Mouse (Mus musculus): ENCODE data around the gene Exoc3.

Exoc3 gene

DNA sequence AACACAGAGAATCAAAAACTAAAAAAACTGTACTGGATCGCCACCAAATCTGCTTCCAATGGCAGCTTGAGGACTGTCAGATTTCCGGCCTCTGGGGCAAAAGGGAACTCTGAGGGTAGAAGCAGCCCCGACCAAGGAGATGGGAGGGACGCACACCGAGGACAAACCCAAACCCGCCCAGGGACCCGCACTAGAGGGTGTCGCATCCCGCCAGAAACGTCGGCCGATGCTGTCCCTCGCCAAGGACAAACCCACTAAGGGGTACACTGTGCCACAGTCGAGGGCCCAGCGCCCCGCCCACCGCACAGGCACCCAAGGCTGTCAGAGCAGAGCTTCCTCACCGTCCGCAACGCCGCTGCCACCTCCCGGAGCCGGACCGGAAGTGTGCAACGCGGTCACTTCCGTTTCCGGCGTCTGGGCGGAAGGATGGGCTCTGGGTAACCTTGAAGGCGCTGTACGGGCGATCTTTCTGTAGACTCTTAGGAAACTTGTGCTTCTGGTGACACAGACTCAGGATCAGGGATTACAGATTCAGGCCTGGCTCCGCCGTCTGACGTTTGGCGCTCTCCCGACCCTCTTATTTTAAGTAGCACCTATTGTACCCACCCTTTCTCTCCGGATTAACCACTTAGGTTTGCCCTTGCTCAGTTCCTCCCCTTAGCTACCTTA is at the start of gene Exoc3:
TSS of gene Exoc3 (minus strand) at position 416 of the 669 bp plus-strand sequence.
- peak; percentile 90 for DNase-seq

DNA sequence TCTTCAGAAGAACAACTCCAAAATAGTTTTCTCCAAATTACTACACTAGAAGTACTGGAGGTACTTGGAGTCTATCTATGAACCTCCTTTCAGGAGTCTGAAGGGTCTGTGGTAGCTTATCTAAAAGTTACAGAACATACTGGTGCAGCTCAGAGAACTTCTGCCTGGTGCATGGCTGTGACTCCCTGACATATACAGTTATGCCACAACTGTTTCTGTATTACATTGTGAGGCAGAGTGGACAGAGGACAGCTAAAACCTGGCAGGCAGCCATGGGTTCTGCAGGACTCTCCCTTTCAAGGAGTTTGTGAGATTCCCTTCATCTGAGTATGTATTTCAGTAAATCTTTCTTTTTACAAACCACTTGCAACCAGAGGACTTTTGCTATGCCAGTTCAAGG is 38.0 kb upstream of the Exoc3 start:
- DNase-seq = no peak

DNA sequence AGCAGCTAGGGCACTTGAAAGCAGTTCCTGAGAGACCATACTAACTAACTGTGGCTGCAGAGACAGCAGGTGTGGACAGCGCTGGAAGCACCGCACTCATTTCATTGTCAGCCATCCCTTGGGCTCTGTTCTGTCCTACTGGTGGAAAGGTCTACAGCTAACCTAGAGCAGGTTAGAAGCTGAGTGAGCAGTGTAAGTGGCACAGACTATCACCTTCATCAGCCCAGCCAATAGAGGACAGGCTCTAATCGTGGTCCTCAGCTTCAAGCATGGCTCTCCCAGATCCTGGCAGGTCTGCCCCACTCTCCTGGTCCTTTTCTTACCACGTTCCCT is 37.3 kb upstream of the Exoc3 start:
- no peak for DNase-seq

DNA sequence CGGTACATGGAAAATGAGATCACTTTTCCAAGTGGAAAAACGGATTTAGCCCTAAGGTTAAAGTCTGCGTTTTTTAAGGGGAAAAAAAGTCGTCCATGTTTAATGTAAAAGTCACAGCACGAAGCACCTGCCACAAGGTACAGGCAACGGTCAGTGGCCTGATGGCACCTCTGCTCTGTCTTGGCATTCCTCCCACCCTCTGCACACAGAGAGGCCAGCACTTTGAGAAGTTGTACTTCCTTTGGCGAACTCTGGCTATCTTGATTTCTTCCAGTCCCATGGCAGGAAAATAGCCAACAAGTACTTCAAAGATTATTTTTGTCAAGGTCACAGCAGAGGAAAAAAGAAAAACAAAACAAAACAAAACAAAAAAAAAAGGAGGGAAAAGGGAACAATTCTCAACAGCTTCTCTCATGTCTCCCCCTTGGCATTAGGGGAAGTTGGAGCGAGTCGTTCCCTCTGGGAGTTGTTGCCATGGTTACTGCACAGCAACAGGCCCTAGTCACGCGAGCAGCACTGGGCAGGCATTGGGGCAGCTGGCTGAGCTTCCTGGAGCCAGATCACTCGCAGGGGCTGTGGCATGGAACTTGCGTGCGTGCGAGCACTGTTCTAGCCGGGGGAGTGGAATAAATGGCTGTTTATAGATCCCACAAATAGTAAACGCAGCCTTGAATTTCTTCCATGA is 36.8 kb upstream of the Exoc3 start:
- peak; percentile 59 for DNase-seq

DNA sequence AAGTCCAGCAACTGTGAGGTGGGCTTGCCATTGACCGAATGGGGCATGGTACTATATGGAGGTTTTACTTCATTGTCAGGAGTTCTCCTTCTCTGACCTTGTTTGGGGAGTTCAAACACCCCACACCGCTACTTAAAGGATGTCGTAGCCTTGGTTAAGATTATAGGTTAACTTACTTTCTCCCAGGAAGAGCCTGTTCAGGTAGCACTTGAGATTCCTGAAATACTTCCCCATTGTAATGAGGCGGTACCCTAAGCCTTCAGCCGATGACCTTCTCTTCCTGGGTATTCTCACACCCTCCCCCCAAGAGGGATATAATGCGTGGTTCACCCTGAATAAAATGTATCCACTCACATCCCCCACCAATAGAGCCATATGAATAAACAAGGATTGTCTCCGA is 29.0 kb upstream of the Exoc3 start:
- DNase-seq = no peak

DNA sequence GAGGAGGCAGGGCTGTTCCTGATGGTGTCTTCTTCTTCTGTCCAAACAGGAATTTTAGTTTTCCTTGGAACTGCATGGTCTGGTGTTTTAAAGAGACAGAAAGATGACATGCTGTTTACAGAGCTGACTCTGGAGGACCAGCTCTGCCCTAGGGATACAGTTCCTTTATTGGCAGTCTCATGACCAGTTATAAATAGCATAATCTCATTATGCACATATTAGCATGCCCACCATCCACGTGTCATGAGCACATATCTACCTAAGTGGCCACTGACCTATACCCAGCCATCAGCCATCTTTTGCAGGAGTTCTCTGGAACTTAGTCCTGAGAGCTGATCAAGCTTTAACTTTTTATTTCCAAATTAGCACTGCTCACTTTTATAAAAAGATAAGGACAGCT is 12.1 kb upstream of the Exoc3 start:
- no peak for DNase-seq

DNA sequence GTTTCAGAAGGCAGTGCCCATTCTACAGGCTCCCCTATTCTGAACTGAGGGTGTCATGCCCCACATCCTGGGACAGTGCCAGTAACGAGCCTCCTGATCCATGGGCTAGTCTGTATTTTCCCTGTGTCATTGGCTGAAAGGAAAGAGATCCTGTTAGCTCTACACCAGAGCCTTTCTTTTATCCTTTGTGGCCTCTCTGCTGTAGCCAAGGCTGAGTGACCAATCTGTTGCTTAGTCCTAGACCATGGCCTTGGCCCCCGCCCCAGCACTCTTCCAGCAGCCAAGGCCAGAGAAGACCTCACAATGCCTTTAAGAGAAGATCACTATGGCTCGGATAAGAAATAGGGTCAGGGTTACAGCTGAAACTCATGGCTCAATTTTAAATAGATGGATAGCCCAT is 9.9 kb upstream of the Exoc3 start:
- no peak for DNase-seq

DNA sequence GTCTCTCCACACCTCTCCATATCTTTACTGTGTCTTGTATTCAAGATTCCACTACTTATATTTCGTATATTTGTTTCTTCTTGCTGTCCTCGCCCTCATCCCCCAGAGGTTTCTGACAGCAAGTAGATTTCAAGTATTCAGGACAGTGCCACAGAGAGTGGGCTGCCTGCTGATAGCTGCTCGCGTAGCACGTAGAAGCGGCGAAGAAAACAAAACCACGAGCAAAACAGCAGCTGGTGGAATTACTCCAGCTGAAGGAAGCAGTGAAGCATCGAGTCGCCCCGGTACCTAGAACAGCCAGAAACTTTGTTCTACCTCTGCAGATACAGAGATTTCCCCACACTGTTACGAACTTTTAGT is 434 bp upstream of the Exoc3 start:
- no peak for DNase-seq

DNA sequence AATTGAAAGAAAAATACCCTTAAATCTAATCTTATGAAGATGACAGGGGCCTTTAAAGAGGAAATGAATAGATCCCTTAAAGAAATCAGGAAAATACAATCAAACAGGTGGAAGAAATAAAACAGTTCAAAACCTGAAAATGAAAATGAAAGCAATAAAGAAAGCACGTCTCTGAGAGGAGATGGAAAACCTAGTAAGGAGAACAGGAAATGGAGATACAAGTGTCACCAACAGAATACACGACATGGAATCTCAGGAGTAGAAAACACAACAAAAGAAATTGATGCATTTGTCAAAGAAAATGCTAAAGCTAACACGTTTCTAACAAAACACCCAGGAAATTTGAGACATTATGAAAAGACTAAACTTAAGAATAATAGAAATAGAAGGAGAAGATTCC is 12.1 kb downstream of the Exoc3 start:
- no peak for DNase-seq

DNA sequence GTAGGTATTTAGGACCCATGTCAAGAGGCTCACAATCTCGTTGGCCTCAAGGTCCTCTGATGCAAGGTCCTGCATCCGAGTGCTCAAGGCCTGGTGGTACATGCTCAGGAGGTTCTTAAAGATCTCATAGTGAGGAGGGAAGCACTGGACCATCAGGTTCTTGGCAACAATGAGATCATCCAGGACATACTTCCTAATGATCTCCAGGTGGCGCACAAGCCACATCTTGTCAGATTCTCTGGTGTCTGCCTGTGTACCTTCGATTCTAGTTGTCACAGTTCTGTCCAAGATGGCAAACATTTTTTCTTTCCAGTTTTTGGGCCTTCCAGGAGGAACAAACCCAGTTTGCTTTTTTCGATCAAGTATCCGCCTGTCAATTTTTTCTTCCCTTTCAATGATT is 15.9 kb downstream of the Exoc3 start:
- DNase-seq = no peak

DNA sequence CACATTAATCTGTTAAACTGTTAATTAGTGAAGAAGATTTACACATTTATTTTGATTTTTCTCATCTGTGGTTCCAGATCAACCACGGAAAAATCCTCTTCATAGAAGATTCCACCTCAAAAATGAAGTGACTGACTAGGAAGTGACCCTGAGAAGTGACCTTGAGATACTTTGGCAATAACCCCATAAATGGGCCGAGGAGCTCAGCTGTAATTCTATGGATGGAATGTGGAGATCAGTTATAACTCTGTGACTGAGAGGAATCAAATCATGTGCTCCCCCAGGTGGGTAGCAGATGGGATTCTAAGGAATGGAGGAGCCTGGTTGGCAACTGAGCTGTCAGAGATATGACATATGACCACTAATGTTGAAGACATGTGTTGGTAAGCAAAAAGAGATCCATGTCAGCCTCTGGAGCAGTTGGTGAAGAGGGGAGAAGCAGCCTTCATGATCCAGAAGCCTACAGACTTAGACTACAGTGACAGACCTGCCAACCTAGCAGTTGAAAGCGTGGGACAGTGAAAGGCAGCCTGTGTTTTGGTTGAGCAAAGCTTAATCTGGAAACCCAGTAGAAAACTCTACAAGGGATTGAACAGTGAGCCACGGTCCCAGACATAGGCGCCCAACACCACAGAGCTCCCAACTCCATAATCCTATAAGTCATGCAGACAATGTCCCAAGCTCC is 25.4 kb downstream of the Exoc3 start:
- DNase-seq = no peak

DNA sequence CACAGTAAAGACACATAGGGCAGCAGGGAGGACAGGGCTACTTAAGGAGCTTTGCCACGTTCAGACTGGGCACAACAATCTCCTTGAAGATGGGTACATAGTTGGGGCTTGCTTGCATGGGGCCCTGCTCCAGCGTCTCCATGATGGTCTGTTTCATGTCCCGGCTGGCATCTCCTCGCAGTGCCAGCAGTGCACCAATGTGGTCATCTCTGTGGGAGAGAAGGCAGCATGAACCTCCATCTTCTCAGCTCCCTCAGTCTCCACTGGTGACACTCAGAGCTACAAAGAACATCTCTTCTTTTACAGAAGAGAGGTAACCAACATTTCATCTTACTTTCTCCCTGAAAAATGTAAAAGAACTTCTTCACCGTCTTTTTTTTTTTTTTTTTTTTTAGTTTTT is 36.5 kb downstream of the Exoc3 start:
- no peak for DNase-seq

DNA sequence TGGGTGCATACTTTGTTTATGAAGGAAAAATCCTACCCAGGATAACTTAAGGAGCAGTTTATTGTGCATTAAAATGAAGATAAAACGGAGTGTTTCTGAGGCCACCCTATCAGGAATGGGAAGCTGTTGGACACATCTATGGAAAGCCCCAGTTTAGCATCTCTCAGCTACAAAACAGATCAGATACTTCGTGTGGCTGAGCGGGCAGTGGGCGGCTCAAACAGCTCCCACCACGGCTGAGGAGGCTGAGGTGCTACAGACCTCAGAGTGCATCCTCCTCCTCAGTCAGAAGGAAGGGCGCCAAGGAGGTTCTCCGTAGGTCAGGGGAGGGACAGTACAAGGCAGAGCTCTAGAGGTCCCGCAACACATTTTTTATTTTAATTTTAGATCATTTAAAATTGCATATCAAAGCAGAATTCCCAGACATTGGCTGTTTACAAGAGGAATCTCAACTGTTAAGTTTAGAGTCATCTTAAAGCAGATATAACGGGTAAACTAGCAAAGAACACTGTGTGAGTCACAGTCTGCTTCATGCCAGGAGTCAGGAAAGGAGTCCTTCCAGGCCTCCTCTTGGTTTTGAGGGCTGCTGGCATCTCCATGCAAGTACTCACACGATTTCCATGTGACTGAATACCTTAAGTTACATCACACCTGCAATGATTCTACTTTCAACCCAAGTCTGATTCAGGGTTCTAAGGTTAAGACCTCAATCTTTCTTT is 38.9 kb downstream of the Exoc3 start:
- DNase-seq = no peak

DNA sequence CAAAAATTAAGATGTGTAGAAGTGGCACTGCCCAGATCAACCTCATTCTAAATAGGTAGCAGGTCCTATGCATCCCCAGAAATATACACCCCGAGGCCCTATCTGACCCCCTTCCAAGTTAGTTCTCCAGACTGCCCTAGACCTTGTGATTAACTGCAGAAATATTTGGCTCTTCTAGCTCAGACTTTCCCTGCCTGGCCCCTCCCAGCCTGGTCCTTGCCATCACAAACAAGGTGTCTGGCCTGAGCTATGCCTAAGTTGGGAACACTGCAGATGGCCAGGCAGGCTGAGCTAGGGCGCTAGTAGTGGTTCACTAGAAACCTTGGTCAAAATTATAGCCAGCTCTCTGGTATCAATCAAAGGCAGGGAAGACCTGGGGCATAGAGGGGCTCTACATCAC is 41.0 kb downstream of the Exoc3 start:
- DNase-seq = no peak

DNA sequence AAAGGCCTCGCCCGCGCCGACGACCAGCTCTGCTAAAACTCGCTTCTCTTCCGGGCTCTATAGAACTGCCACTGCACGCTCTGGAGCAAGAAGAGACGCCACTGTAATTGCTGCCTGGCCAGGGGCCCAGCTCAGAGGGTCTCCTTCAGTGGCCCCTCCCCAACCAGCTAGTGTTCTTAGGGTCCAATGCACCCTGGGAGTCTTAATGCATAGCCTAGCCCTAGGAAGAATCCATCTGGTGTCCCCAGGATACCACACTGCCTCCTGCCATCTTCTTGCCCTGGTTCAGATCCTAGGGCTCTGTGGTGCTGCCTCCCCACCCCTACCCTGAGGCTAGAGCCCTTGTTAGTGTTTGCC is 41.5 kb downstream of the Exoc3 start:
- DNase-seq = no peak

DNA sequence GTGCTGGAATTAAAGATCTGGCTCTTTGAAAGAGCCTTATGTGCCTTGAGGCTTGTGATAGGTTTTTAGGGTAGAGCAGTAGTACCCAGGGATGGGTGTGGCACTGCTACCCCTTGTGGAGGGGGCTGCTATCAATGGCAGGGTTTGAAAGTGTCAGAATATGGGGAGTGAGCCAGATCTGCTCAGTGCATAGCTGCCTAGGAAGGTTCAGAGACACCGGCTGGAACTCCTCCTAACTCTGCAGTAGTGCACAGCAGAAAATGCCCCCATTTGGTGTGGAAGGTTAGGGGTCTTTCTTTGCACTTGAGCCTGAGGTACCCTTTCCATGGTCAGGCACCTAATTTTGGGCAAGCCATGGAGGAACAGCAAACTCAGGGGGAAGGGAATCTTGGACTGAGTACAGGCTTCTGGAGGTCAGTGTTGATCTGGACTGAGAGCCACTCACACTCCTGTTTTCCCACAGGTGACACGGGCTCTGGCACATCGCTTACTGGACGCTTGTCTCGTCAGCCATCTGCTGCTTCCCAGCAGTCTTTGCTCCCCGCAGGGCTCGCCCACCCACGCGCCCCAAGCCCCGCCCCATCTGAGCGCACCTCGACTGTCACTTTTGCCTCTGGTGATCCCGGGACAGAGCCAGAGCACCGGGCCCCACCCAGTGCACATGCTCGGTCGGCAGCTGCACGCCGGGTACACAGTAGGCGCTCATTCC is 42.0 kb downstream of the Exoc3 start:
- no peak for DNase-seq

DNA sequence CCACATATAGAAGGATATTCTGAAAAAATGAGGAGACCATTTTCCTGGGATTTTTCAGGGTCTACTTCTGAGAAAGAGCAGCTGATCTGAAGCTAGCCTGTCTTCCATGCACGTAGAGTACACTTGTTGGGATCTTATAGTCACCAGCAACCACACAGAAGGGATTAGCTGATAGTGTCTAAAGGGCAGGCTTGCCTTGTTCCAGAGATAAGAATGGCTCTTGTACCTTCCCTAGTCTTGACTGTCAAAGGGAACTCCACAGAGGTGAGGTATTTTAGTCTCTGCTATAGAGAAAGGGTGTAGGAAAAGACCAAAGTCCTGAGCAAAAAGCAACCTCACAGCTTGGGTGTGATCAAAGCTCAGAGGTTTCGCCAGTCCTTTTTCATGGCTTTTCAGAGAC is 61.2 kb downstream of the Exoc3 start:
- no peak for DNase-seq

DNA sequence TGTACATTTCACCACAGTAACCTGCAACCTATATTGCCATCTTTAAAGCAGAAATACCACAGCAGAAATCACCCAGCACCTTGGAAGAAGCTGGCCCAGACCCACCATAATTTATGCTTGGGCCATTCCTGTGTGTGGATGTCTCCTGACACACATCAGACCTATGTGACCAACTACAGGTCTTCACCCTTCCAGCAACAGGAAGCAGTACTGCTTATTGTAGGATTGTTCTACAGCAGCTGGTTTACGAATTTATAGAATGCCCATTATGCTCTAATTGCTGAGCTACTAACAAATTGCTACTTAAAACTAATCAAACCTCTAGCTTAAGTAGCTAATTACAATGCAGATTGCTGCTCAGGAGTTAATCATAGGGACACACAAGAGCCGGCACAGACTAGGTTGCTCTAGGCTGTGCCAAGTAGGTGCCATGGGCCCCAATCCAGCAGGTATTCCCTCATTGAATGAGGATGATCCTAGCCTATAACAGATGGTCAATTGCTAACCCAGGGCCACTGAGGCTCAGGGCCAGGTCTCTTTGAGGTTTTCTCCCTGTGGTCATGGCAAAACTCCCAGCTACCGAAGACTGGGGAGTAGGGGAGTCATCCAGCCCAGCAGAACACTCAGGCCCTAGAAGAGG is 62.4 kb downstream of the Exoc3 start:
- DNase-seq = no peak

DNA sequence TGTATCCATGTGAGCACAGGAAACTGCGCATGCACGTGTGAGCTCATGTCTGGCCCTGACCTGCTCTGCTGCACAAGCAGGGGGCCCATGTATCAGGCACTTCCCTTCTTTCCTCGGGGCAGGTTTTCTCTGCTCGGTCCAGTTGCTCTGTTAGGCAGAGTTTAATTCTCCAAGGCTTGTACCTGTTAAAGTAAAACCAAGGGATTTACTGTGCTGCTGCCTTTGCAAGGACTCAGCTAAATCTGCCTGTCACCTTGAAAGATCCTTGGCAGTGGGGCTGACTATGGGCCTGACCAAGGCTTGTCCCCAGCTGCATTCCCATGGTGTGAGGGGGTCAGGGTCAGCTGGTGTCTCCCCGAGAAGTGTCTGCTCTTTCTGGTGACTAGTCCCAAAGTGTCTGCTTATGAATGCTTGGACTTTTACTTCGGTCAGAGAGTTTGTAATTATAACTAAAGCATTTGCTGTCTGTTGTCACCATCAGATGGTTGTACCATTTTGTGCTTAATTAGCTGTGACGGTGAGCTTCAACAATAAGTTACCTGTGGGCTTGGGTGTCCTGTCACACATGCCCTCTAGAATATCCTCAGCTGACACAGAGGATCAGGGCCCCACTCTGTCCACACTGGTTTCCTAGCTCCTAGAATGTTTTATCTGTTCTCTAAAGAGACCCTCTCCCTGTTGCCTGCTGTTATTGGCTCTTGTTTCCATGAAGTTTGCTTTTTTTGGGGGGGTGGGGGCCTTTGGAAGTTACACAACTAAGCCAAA is 64.2 kb downstream of the Exoc3 start:
- peak; percentile 89 for DNase-seq

DNA sequence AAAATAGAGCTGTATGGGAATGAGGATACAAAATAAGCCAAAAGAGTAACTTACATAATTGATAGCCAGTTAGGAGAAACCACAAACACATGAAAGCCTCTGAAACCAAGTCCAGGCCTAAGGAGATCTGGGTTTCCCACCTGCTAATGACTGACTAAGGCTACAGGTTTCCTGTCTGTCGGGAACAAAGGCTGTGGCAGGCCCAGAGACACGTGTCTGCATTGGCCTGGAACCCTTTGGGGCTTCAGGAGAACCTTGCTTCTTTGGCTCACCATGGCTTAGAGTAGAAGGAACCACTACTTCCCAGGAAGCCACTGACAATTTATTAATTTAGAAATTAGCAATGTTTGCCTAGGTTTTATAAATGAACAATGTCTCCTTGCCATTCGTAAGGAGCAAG is 65.2 kb downstream of the Exoc3 start:
- peak; percentile 56 for DNase-seq

DNA sequence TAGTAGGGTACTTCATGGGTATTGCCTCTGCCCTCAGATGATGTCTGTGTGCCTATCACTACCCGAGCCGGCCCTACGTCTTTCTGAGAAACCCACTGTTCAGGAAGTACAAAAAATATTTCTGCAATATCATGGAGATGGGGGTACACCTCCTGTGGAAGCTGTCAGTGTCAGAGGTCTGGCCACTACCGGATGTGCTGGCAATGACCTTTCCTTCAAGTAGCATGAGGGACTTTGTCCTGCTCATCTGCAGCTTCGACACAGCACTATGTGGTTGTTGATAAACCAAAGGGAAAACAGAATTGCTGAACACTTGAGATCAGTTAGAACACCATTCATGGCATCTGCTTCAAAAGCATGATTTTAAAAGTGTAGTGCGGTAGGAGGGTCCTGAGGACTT is 67.7 kb downstream of the Exoc3 start:
- peak; percentile 65 for DNase-seq
